Mouse (Mus musculus) E14TG2a.4 (cell line): ENCODE measurements around the gene Zzz3.

Experiments used
- CTCF ChIP-seq: conservative IDR thresholded peaks from 2 replicates; pipeline ENCODE4 v1.5.1; 2014; ENCODE audit warnings: low read length
- NANOG ChIP-seq: IDR thresholded peaks from 2 replicates; pipeline ENCODE4 v1.6.1; 2014; ENCODE audit warnings: borderline replicate concordance, low read length, mixed read lengths

DNA sequence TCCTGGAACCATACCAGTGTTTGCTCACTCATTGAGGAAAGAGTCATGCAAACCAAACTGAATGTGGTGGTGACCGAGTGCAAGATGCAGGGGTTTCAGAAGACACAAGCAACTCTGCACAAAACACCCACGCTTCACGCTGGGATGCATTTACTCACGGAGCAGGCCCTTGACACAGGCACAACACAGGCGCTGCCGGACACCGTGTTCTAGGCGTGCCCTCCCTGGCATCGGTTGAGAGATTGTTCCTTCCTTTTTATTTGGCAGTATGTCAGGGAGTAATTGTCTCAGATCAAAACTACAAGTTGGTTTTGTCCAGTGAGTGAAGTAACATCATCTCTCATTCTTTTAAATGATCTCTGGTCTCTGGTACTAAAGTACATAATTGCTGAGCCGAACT, 67.6 kb downstream of the Zzz3 start:
- TF ChIP-seq NANOG (no peak), CTCF (no peak)
